Mouse (Mus musculus) ES-Bruce4 (cell line): Measurements from ENCODE around the gene Gnb2.

Experiments
- CTCF ChIP-seq: IDR thresholded peaks from one replicate; pipeline ENCODE4 v1.8.1; 2011; ENCODE audit warnings: low read depth, low read length
- EP300 ChIP-seq: IDR thresholded peaks from 2 replicates; pipeline ENCODE4 v1.6.1; 2011; ENCODE audit warnings: low read depth, low read length; ENCODE audit not compliant: insufficient read depth
- POLR2A ChIP-seq: IDR thresholded peaks from one replicate; pipeline ENCODE4 v1.8.1; 2011; ENCODE audit warnings: low read length; ENCODE audit not compliant: insufficient read depth

GRCm38 (mm10) chr5:137481138-137481537 lies 52.2 kb downstream of the Gnb2 start:
- TF ChIP-seq POLR2A (no peak), CTCF (peak; percentile 27), EP300 (no peak)
